Mouse (Mus musculus) heart, embryonic 13.5 days (tissue): ENCODE data around the gene Col18a1. TPM values are rescaled to one million over a fixed set of nuclear protein-coding genes. Genes with fewer than 3 reads are reported as not detected.

Experiments used
- ATAC-seq: fragments of 200-750 bp; cut with Nextera tagmentation; 2 replicates; pipeline ENCODE4 v1.8.0; 2017; ENCODE audit warnings: moderate TSS enrichment; ENCODE audit not compliant: insufficient number of reproducible peaks, low FRiP score, low TSS enrichment; ENCODE audit errors: extremely low read depth
- H3K27ac ChIP-seq: fragments of 300-500 bp; sonication (generic); replicated peaks from 2 replicates; pipeline ENCODE4 v1.5.1; 2015; ENCODE audit warnings: moderate library complexity, mild to moderate bottlenecking, inconsistent platforms
- H3K27me3 ChIP-seq: fragments of 300-500 bp; sonication (generic); replicated peaks from 2 replicates; pipeline ENCODE4 v1.6.1; 2015; ENCODE audit warnings: mild to moderate bottlenecking, inconsistent platforms
- H3K36me3 ChIP-seq: fragments of 300-500 bp; sonication (generic); 2 replicates; pipeline ENCODE4 v1.6.1; 2015; ENCODE audit warnings: mild to moderate bottlenecking, inconsistent platforms
- H3K4me1 ChIP-seq: fragments of 300-500 bp; sonication (generic); 2 replicates; pipeline ENCODE4 v1.6.1; 2015; ENCODE audit warnings: inconsistent platforms
- H3K4me2 ChIP-seq: fragments of 300-500 bp; sonication (generic); 2 replicates; pipeline ENCODE4 v1.6.1; 2015; ENCODE audit warnings: inconsistent platforms, mild to moderate bottlenecking, moderate library complexity
- H3K4me3 ChIP-seq: fragments of 300-500 bp; sonication (generic); 2 replicates; pipeline ENCODE4 v1.5.1; 2015; ENCODE audit warnings: moderate library complexity, mild to moderate bottlenecking, inconsistent platforms
- H3K9ac ChIP-seq: fragments of 300-500 bp; sonication (generic); 2 replicates; pipeline ENCODE4 v1.6.1; 2015; ENCODE audit warnings: inconsistent platforms, mild to moderate bottlenecking, moderate library complexity
- H3K9me3 ChIP-seq: fragments of 300-500 bp; sonication (generic); 2 replicates; pipeline ENCODE4 v1.6.1; 2016; ENCODE audit warnings: inconsistent platforms
- WGBS: fragments of 180-500 bp; shearing (Covaris S2); methylation state at CpG from one replicate; pipeline ENCODE4 v1.1.7; 2015; ENCODE audit warnings: mixed read lengths; 5-methylcytosine and 5-hydroxymethylcytosine counted together
- polyA plus RNA-seq: library from polyadenylated mRNA; unstranded; fragments of >200 nt; fragmentation: Nextera tagmentation; extraction: Ambion mirVana; gene quantifications from 2 replicates; pipeline ENCODE4 v1.2.1, GENCODE M21; 2015

The Col18a1 gene
- polyA plus RNA-seq, 1 experiment from 2014 or later = 155 TPM

DNA sequence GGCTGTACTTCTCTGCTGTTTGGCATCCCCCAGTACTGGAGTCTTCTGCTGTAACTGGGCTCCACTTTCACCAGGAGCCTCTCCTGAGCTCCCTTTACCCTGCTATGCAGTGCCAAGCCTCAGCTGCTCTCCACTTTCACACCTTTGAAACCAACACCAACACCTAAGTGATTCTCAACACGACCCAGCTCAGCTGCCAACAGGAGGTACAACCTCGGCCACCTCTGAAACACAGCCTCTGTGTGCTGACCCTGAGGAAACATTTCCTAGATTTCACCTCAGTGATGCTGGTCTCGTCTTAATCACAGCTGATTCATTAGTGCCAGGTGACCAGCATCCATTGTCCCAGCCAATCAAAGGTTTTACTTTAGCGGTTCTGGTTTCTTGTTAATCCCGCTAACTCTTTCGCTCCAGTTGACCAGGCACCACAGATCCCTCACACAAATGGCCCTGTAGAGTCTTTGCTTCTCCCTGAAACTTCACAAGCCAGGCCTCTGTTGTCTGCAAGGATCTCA lies 137.5 kb downstream of the Col18a1 start:
- Histone ChIP-seq H3K4me3 (no peak overlapping the region), H3K4me2 (no peak overlapping the region), H3K4me1 (peaks cover 4% of the 10 kb centered on the region), H3K27ac (no peak overlapping the region), H3K9me3 (no peaks in the 10 kb centered on the region), H3K27me3 (peaks cover 16% of the 10 kb centered on the region), H3K36me3 (no peaks in the 10 kb centered on the region), H3K9ac (no peak overlapping the region)
- ATAC-seq = no peak
- WGBS = 72% methylated on average over 6 of the region's 6 CpGs

DNA sequence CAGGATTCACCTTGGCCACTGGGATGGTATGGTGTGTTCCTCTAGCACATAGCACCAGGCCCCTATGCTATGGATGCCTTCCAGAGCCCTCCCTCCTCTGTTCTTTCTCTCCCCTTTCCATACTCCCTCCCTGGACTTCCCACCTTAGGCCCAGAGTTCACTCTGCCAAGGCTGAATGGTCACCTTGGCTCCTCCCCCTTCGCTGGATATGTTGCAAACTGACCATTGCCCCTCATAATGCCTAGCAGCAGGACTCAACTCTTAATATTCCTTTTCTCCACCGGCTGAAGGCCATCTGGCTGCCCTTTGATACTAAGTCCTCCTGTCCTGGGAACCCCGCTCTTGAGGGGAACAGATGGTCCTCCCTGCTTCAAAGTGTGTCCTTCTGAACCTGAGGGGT lies 139.4 kb downstream of the Col18a1 start:
- H3K4me3 ChIP-seq = no peak overlapping the region
- H3K27ac ChIP-seq = no peak overlapping the region
- H3K27me3 ChIP-seq = peaks cover 21% of the 10 kb centered on the region
- no peaks in the 10 kb centered on the region for H3K36me3 ChIP-seq
- ATAC-seq = no peak
- no peaks in the 10 kb centered on the region for H3K9me3 ChIP-seq
- H3K4me1 ChIP-seq = no peaks in the 10 kb centered on the region
- no peak overlapping the region for H3K4me2 ChIP-seq
- 67% methylated on average over 3 of the region's 3 CpGs for WGBS
- no peak overlapping the region for H3K9ac ChIP-seq

DNA sequence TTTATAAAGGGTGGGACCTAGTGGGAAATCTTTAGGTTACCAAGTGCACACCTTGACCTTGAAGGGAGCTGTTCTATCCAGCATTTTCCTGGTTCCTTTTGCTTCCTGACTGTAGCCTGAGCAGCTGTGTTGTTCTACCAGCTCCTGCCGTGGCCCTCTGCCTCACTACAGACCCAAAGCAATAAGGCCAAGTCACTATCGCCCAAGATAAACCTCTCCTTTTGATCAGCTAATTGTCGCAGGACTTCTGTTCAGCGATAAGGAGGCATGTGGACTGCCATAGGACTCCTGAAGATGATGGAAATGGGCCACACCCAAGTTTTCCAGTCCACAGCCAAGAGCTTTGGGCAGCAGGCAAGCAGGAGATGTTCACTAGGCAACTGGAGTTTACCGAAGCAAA lies 142.1 kb downstream of the Col18a1 start:
- Histone ChIP-seq H3K27ac (no peak overlapping the region), H3K4me2 (no peak overlapping the region), H3K9ac (no peak overlapping the region), H3K4me1 (no peaks in the 10 kb centered on the region), H3K36me3 (no peaks in the 10 kb centered on the region), H3K27me3 (peaks cover 15% of the 10 kb centered on the region), H3K9me3 (no peaks in the 10 kb centered on the region), H3K4me3 (no peak overlapping the region)
- 52% methylated on average over 5 of the region's 5 CpGs for WGBS
- ATAC-seq = no peak

DNA sequence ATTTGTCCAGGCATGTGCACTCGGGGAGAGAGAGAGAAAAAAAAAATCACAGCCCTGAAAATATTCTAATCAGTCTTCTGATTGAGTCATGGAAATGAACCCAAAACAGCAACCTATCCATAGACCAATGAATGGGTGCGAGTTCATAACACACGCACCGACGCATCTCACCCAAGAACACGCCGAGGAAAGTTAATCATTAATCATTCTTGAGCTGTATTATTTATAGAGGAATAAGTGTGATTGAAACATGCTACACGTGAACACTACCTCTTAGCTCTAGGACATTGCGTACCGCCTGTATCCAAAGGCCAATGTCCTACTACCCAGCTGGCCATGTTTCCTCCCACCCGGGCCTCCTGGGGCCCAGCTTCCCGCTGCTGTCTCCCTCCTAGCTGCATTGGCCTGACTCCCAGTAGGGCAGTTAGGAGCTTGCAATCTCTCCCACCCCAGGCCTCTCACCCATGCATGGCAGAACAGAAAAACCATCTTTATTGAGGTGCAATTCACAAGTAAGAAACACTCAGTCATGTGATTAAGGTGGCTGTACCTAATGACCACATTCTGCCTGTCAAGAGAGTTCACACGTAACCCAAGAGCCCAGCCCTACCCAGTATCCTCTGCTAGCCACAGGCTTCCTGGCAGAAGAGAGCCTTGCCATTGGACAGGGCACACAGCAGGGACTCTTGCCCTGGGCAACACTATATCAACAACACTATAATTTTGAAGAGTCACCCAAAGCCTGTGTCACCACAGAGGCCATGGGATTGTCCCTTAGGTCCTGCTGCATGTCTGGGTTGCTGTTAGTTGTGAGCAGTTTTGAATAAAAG lies 143.8 kb downstream of the Col18a1 start:
- H3K4me2 ChIP-seq = no peak overlapping the region
- no peaks in the 10 kb centered on the region for H3K9me3 ChIP-seq
- H3K4me1 ChIP-seq = no peaks in the 10 kb centered on the region
- 74% methylated on average over 13 of the region's 13 CpGs for WGBS
- H3K27ac ChIP-seq = no peak overlapping the region
- no peaks in the 10 kb centered on the region for H3K36me3 ChIP-seq
- no peak for ATAC-seq
- H3K27me3 ChIP-seq = peaks cover 15% of the 10 kb centered on the region
- H3K4me3 ChIP-seq = no peak overlapping the region
- H3K9ac ChIP-seq = no peak overlapping the region

DNA sequence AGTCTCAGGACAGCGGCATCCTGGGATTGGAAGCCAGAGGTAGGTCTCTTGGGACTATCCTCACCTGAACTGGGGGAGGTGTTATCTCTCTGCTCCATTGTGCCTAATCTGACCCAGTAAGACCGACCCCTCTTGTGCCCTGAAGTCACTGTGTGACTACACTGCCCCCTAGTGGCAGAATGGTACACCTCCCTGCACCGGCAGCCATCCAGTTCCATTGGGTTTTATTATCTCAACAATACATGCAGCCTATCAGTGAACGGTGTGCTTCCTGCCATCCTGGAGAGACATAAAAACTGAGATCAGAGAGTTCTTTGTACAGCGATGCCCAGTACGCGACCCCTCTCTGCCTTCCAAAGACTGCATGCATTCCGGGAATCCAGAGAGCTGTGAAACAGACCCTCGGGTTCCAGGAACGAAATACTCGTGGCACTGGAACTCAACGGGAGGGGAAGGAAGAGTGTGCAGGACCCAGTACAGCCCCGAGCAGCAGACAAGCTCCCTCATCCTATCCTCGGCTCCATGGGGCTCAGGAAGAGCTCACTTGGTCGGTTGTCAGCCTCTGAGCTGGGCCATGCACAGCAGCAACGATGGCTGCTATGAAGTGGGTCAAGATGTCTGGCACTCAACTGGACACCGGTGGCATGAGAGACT lies 144.8 kb downstream of the Col18a1 start:
- H3K9me3 ChIP-seq = no peaks in the 10 kb centered on the region
- ATAC-seq = no peak; the same call in 1 of the 2 replicates
- no peaks in the 10 kb centered on the region for H3K4me1 ChIP-seq
- H3K36me3 ChIP-seq = no peaks in the 10 kb centered on the region
- H3K4me3 ChIP-seq = no peak overlapping the region; the same call in 1 of the 2 replicates
- WGBS = 28% methylated on average over 17 of the region's 17 CpGs
- peaks cover 15% of the 10 kb centered on the region for H3K27me3 ChIP-seq
- no peak overlapping the region for H3K27ac ChIP-seq
- H3K9ac ChIP-seq = no peak overlapping the region
- peak overlapping the region; percentile 54 for H3K4me2 ChIP-seq

DNA sequence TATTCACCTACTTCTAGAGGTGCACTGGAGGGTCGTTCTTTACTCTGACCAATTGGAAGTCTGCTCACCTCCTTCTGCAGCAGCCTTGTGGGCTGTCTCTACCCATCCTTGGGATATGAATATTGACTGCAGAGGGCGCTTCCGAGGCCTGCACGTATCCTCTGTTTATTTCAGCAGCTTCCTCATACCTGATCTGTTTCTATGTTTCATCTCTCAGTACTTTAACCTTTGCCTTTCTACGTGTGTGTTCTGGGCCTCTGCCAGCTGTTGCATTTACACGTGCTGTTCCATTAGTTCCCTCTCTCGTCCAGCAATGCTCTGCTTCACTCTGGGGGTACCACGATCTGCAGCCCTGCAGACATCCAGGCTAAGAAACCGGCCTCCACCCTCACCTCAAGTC lies 148.7 kb downstream of the Col18a1 start:
- ATAC-seq = no peak
- Histone ChIP-seq H3K4me1 (no peaks in the 10 kb centered on the region), H3K9ac (no peak overlapping the region), H3K36me3 (no peaks in the 10 kb centered on the region), H3K27ac (no peak overlapping the region), H3K4me2 (no peak overlapping the region), H3K4me3 (no peak overlapping the region), H3K27me3 (peaks cover 4% of the 10 kb centered on the region), H3K9me3 (no peaks in the 10 kb centered on the region)
- WGBS = 57% methylated on average over 9 of the region's 9 CpGs

DNA sequence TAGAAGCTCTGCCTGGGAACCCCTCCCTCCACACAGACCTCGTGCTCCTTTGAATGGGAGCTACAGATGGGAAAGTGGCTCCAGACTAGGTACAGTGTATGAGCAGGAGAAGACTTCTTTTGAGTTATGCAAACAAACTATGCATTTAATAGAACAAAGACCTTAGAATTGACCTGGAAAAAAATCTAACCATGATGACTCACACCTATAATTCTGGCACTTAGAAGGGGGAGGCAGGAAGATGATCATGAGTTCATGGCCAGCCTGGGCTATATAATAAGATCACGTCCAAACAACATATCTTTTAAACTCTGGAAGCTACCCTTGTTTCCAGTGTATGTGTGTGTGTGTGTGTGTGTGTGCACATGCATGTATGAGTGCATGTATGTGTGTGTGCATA lies 149.3 kb downstream of the Col18a1 start:
- Histone ChIP-seq H3K4me1 (no peaks in the 10 kb centered on the region), H3K4me3 (no peak overlapping the region), H3K27me3 (no peaks in the 10 kb centered on the region; the same call in 1 of the 2 replicates), H3K36me3 (no peaks in the 10 kb centered on the region), H3K4me2 (no peak overlapping the region), H3K9me3 (no peaks in the 10 kb centered on the region), H3K9ac (no peak overlapping the region), H3K27ac (no peak overlapping the region)
- 69% methylated on average over 2 of the region's 2 CpGs for WGBS
- no peak for ATAC-seq

DNA sequence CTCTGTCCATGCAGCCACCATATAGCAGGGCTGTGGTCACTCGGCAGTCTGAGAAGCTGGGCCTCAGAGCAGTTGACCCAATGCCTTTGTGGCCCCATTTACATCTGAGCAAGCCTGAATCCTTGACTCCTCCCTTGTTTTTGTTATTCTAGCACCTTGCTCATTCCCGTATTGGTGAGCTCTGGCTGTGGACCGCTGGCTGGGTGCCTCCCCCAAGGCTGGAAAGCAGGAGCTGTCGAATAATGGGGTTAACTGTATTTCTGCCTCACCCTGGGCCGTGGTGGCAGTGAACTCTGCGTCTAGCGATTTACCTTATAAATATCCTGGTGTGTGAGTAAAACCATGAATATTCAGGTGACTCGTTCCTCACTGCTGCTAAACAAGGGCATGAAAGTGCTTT lies 149.8 kb downstream of the Col18a1 start:
- no peak for ATAC-seq
- no peaks in the 10 kb centered on the region for H3K27me3 ChIP-seq
- H3K9me3 ChIP-seq = no peaks in the 10 kb centered on the region
- H3K27ac ChIP-seq = no peak overlapping the region
- no peak overlapping the region for H3K9ac ChIP-seq
- 48% methylated on average over 8 of the region's 8 CpGs for WGBS
- no peaks in the 10 kb centered on the region for H3K36me3 ChIP-seq
- no peak overlapping the region for H3K4me3 ChIP-seq
- H3K4me1 ChIP-seq = no peaks in the 10 kb centered on the region
- H3K4me2 ChIP-seq = no peak overlapping the region

DNA sequence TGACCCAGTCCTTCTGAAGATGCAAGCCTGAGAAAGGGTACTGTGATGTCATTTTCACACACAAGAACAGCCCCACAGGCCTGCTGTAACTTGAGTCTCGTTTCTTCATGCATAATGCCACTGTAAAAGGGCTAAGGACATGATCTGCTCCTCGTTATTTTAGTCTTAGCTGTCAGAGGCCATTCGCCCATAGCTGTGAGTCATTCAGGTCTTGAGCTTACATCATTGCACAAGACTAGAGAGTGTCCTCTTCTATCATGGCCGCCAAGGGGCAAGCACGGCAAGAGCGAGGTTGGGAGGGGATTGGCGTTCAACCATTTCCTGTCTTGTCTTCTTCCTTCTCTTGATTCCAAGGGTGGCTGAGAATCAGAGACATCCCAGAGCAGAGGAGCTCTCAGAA lies 150.3 kb downstream of the Col18a1 start:
- Histone ChIP-seq H3K9me3 (no peaks in the 10 kb centered on the region), H3K36me3 (no peaks in the 10 kb centered on the region), H3K27ac (no peak overlapping the region), H3K27me3 (no peaks in the 10 kb centered on the region), H3K4me2 (no peak overlapping the region), H3K4me1 (no peaks in the 10 kb centered on the region), H3K9ac (no peak overlapping the region), H3K4me3 (no peak overlapping the region)
- no peak for ATAC-seq
- WGBS = 80% methylated on average over 7 of the region's 7 CpGs

DNA sequence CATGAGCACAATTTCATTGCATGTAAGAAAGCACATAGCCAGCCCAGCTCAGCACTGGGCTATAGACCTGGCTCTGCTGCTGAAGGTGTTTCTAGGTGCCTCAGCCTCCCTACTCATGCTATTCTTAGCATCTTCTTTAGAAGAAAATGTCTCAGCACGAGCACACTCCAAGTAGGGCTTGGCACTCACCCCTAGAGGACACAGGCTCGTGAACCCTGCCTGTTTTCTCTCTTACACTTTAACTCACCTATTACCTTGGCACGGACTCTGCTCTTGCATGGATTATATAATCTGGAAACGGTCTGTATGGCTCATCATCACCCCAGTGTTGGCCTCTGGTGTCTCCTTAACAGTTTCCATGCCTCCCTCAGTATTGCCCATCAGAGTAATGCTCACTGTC lies 154.7 kb downstream of the Col18a1 start:
- H3K27me3 ChIP-seq = no peaks in the 10 kb centered on the region
- H3K36me3 ChIP-seq = no peaks in the 10 kb centered on the region
- no peak overlapping the region for H3K9ac ChIP-seq
- WGBS = 71% methylated on average over 4 of the region's 4 CpGs
- H3K9me3 ChIP-seq = no peaks in the 10 kb centered on the region
- ATAC-seq = no peak
- peaks cover 10% of the 10 kb centered on the region for H3K4me1 ChIP-seq
- H3K4me2 ChIP-seq = no peak overlapping the region
- no peak overlapping the region for H3K27ac ChIP-seq
- no peak overlapping the region for H3K4me3 ChIP-seq

DNA sequence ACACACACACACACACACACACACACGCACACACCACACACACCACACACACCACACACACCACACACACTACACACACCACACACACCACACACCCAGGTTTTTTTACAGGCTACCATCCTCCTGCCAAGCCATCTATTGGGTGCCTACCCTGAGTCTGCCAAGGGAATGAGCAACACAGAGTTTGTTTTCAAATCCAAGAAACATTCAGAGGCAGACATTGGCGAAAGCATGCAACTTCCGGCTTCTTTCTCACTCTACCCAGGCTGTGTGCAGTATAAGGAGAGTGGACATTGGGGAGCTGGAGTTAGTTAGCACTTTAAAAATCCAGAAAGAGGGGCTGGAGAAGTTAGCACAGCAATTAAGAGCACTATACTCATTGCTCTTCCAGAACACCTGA lies 157.7 kb downstream of the Col18a1 start:
- H3K9ac ChIP-seq = no peak overlapping the region
- H3K4me3 ChIP-seq = no peak overlapping the region
- H3K9me3 ChIP-seq = no peaks in the 10 kb centered on the region
- H3K4me2 ChIP-seq = no peak overlapping the region
- H3K4me1 ChIP-seq = peaks cover 10% of the 10 kb centered on the region
- H3K27ac ChIP-seq = no peak overlapping the region
- H3K27me3 ChIP-seq = no peaks in the 10 kb centered on the region
- ATAC-seq = no peak
- no peaks in the 10 kb centered on the region for H3K36me3 ChIP-seq
- WGBS = 77% methylated on average over 3 of the region's 3 CpGs
